Mouse (Mus musculus): ENCODE results near the gene Gm3336. TPM values are rescaled to one million over a fixed set of nuclear protein-coding genes. Genes with fewer than 3 reads are reported as not detected.

Gene Gm3336
- polyA plus RNA-seq, 1 experiment: not detected

GRCm38 (mm10) chr8:70677451-70678080 is 40.8 kb upstream of the Gm3336 start:
- H3K4me3 ChIP-seq (replicated peaks; ENCODE audit: control insufficient read depth, low read depth, low read length): no peak overlapping the region
- no peak for TF ChIP-seq CTCF (IDR thresholded peaks at IDR 0.05; ENCODE audit: control insufficient read depth, insufficient read depth, low read length)
- no peak for TF ChIP-seq POLR2A (IDR thresholded peaks at IDR 0.05; ENCODE audit: borderline replicate concordance, control insufficient read depth, low read depth, low read length)
- peak overlapping the region; percentile 8; the same call in 1 of the 2 replicates for H3K27ac ChIP-seq (ENCODE audit: control insufficient read depth, insufficient read depth, low read depth, low read length, poor library complexity)
- peaks cover 12% of the 10 kb centered on the region for H3K4me1 ChIP-seq (ENCODE audit: control insufficient read depth, insufficient read depth, low read length)
- WGBS: 80% methylated on average over 15 of the region's 15 CpGs

GRCm38 (mm10) chr8:70678679-70679078 is 39.7 kb upstream of the Gm3336 start:
- peaks cover 12% of the 10 kb centered on the region for H3K4me1 ChIP-seq (ENCODE audit: control insufficient read depth, insufficient read depth, low read length)
- H3K27ac ChIP-seq (ENCODE audit: control insufficient read depth, insufficient read depth, low read depth, low read length, poor library complexity): no peak overlapping the region
- no peak overlapping the region for H3K4me3 ChIP-seq (replicated peaks; ENCODE audit: control insufficient read depth, low read depth, low read length)
- TF ChIP-seq POLR2A (IDR thresholded peaks at IDR 0.05; ENCODE audit: borderline replicate concordance, control insufficient read depth, low read depth, low read length): no peak
- no peak for TF ChIP-seq CTCF (IDR thresholded peaks at IDR 0.05; ENCODE audit: control insufficient read depth, insufficient read depth, low read length)

- TF ChIP-seq CTCF (IDR thresholded peaks at IDR 0.05; ENCODE audit: control insufficient read depth, insufficient read depth, low read length) (no peak), POLR2A (IDR thresholded peaks at IDR 0.05; ENCODE audit: borderline replicate concordance, control insufficient read depth, low read depth, low read length) (no peak)
- no peak overlapping the region for H3K4me3 ChIP-seq (replicated peaks; ENCODE audit: control insufficient read depth, low read depth, low read length)
- WGBS: 86% methylated on average over 4 of the region's 4 CpGs
- H3K4me1 ChIP-seq (ENCODE audit: control insufficient read depth, insufficient read depth, low read length): peaks cover 10% of the 10 kb centered on the region
- no peak overlapping the region for H3K27ac ChIP-seq (ENCODE audit: control insufficient read depth, insufficient read depth, low read depth, low read length, poor library complexity)
Measured at GRCm38 (mm10) chr8:70679404-70679803, 38.9 kb upstream of the Gm3336 start.

GRCm38 (mm10) chr8:70680039-70680438 is 38.3 kb upstream of the Gm3336 start:
- Histone ChIP-seq H3K4me3 (replicated peaks; ENCODE audit: control insufficient read depth, low read depth, low read length) (no peak overlapping the region), H3K27ac (ENCODE audit: control insufficient read depth, insufficient read depth, low read depth, low read length, poor library complexity) (no peak overlapping the region), H3K4me1 (ENCODE audit: control insufficient read depth, insufficient read depth, low read length) (peaks cover 5% of the 10 kb centered on the region)
- TF ChIP-seq POLR2A (IDR thresholded peaks at IDR 0.05; ENCODE audit: borderline replicate concordance, control insufficient read depth, low read depth, low read length) (no peak), CTCF (IDR thresholded peaks at IDR 0.05; ENCODE audit: control insufficient read depth, insufficient read depth, low read length) (no peak)
- 82% methylated on average over 3 of the region's 3 CpGs for WGBS

GRCm38 (mm10) chr8:70681410-70681809 is 36.9 kb upstream of the Gm3336 start:
- WGBS: 74% methylated on average over 3 of the region's 3 CpGs
- Histone ChIP-seq H3K27ac (ENCODE audit: control insufficient read depth, insufficient read depth, low read depth, low read length, poor library complexity) (no peak overlapping the region), H3K4me1 (ENCODE audit: control insufficient read depth, insufficient read depth, low read length) (peaks cover 5% of the 10 kb centered on the region), H3K4me3 (replicated peaks; ENCODE audit: control insufficient read depth, low read depth, low read length) (no peak overlapping the region)
- TF ChIP-seq POLR2A (IDR thresholded peaks at IDR 0.05; ENCODE audit: borderline replicate concordance, control insufficient read depth, low read depth, low read length) (no peak), CTCF (IDR thresholded peaks at IDR 0.05; ENCODE audit: control insufficient read depth, insufficient read depth, low read length) (no peak)

- Histone ChIP-seq H3K4me3 (replicated peaks; ENCODE audit: control insufficient read depth, low read depth, low read length) (no peak overlapping the region), H3K27ac (ENCODE audit: control insufficient read depth, insufficient read depth, low read depth, low read length, poor library complexity) (no peak overlapping the region), H3K4me1 (ENCODE audit: control insufficient read depth, insufficient read depth, low read length) (peaks cover 5% of the 10 kb centered on the region)
- TF ChIP-seq POLR2A (IDR thresholded peaks at IDR 0.05; ENCODE audit: borderline replicate concordance, control insufficient read depth, low read depth, low read length): no peak
- TF ChIP-seq CTCF (IDR thresholded peaks at IDR 0.05; ENCODE audit: control insufficient read depth, insufficient read depth, low read length): no peak
- WGBS: 61% methylated on average over 19 of the region's 19 CpGs
Measured at GRCm38 (mm10) chr8:70682193-70682592, 36.1 kb upstream of the Gm3336 start.

- no peak overlapping the region for H3K27ac ChIP-seq (ENCODE audit: control insufficient read depth, insufficient read depth, low read depth, low read length, poor library complexity)
- H3K4me3 ChIP-seq (replicated peaks; ENCODE audit: control insufficient read depth, low read depth, low read length): no peak overlapping the region
- TF ChIP-seq POLR2A (IDR thresholded peaks at IDR 0.05; ENCODE audit: borderline replicate concordance, control insufficient read depth, low read depth, low read length): no peak
- no peak for TF ChIP-seq CTCF (IDR thresholded peaks at IDR 0.05; ENCODE audit: control insufficient read depth, insufficient read depth, low read length)
- WGBS: 50% methylated on average over 3 of the region's 3 CpGs
- H3K4me1 ChIP-seq (ENCODE audit: control insufficient read depth, insufficient read depth, low read length): peaks cover 5% of the 10 kb centered on the region
Measured at GRCm38 (mm10) chr8:70682692-70683091, 35.7 kb upstream of the Gm3336 start.

GRCm38 (mm10) chr8:70684291-70684690 is 34.1 kb upstream of the Gm3336 start:
- TF ChIP-seq CTCF (IDR thresholded peaks at IDR 0.05; ENCODE audit: control insufficient read depth, insufficient read depth, low read length) (no peak), POLR2A (IDR thresholded peaks at IDR 0.05; ENCODE audit: borderline replicate concordance, control insufficient read depth, low read depth, low read length) (no peak)
- H3K4me1 ChIP-seq (ENCODE audit: control insufficient read depth, insufficient read depth, low read length): peaks cover 2% of the 10 kb centered on the region; the same call in 1 of the 2 replicates
- WGBS: 71% methylated on average over 7 of the region's 7 CpGs
- no peak overlapping the region for H3K27ac ChIP-seq (ENCODE audit: control insufficient read depth, insufficient read depth, low read depth, low read length, poor library complexity)
- no peak overlapping the region for H3K4me3 ChIP-seq (replicated peaks; ENCODE audit: control insufficient read depth, low read depth, low read length)

- 82% methylated on average over 8 of the region's 8 CpGs for WGBS
- no peak for TF ChIP-seq POLR2A (IDR thresholded peaks at IDR 0.05; ENCODE audit: borderline replicate concordance, control insufficient read depth, low read depth, low read length)
- TF ChIP-seq CTCF (IDR thresholded peaks at IDR 0.05; ENCODE audit: control insufficient read depth, insufficient read depth, low read length): no peak
- H3K4me1 ChIP-seq (ENCODE audit: control insufficient read depth, insufficient read depth, low read length): no peaks in the 10 kb centered on the region
Measured at GRCm38 (mm10) chr8:70687576-70687975, 30.8 kb upstream of the Gm3336 start.

More at GRCm38 (mm10) chr8:70687576-70687975, 30.8 kb upstream of the Gm3336 start:
- H3K27ac ChIP-seq (ENCODE audit: control insufficient read depth, insufficient read depth, low read depth, low read length, poor library complexity): no peak overlapping the region
- no peak overlapping the region for H3K4me3 ChIP-seq (replicated peaks; ENCODE audit: control insufficient read depth, low read depth, low read length)

All from bone marrow, adult 2 months (tissue).